Mouse (Mus musculus): ENCODE measurements around the gene E430018J23Rik.
A peak's percentile ranks its signal among the peaks of the same experiment; 100 is the strongest.
"Not testable (repeated sequence)": the region's sequence is repeated elsewhere in the genome, so short reads cannot be mapped to it uniquely, and the experiment has no call there.

The E430018J23Rik gene

DNA sequence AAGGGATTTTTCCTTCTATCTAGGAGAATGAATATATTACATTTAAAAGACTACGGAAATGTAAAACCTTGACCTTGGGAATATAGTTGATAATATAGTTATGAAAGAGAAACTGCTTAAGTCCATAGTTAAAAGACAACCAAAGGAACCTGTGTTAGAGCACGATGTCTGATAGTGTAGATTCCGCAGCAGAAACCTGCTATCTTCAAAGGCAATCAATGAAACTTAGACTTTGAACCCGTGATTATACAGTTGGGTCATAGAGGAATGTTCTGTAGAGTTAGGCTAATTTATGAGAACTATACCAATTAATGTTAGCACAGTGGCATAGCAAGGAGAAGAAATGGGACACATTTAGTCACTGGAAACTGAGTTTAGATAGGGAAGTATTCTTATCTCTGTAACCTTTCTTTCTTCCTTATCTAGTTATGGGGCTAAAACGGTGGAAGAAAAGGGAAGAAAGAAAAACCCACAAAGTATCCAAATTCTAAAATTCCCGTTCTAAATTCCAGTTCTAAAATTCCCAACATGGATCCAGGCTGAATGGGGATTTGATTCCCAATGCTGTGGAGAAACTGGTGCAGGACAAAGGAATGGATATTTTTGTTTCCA is 15.0 kb downstream of the E430018J23Rik start:
- no peak for DNase-seq

DNA sequence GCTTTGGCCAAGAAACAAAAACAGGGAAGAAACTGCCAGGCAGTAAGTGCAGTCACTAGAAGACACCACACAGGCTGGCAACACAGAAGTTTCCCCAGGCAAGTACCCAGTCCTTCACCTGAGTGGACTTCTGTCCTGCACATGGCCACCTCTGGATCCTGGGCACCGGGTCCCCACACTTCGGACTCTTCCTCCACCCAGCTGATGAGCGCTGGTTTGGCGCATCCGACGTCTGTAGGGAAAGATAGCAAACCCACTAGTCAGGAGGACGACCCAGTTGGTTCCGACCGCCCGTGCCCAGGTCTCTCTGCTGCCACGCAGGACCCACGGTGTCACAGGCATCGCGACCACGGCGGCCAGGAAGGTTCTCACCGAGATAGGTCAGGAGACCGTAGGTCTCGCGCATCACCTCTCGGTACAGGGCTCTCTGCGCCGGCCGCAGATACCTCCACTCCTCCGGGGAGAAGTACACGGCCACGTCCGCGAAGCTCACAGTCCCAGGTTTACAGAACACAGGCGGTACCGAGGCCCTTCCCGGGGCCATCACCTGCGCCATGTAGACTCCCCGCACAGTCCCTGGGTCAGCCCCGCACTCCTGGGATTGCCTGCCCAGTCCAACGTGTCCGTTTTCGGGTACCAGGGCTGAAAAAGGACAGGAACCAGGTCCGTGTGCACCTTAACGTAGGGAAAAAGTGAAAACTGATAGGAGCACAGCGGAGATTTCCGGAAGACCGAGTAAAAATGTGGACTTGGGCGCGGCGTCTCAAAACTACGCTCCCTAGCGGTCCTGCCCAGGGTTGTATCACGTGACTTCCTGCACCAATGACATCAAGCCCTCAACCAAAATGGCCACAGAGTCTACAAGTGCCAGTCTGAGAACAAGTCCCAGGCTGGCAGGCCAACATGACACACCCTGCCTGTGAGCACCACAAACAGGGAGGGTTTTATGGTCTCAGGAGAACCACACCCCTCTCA is 17.9 kb downstream of the E430018J23Rik start, which contains the start of gene Zfp747:
Gene Zfp747 (minus strand): TSS at position 780 of the 975 bp plus-strand sequence.
- DNase-seq = peak; percentile 91

- DNase-seq = peak; percentile 27 to 31
These were observed 21.6 kb downstream of the E430018J23Rik start for GRCm38 (mm10) chr7:127371870-127372269.

DNA sequence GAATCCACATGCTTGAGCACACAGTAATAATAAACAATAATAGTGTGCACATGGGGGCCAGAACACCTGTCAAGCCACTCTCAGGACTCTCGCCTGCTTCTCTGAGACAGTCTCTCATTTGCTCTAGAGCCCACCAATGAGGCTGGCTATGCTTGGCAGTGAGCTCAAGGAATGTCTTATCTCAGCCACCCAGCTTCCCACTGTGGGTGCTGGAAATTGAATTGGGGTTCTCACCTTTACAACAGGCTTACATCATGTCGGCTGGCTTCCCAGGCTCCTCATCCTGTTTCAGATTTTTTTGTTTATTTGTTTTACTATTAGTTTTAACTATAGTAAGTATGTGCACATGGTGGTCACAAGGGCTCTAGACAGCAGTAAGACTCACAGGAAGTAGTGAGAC is 22.2 kb downstream of the E430018J23Rik start:
- DNase-seq = no peak

GRCm38 (mm10) chr7:127366249-127366648 is 27.2 kb downstream of the E430018J23Rik start:
- DNase-seq = no peak

DNA sequence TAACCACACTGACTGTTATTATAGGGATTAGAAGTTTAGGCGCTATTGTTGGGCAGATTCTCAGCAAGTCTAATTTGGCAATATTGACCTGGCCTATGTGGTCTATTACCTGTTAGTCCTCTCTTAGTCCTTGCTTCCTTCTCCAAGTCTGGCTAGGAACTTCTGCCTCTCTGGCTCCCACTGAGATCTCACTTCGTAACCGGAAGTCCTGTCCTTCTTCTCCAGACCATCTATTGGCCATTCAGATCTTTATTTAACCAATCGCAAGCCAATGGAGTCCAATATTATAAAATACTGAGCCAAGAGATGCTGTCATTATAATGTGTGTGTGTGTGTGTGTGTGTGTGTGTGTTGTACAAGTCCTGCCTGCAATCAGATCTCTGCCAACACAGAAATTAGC is 29.3 kb downstream of the E430018J23Rik start:
- DNase-seq = no peak

GRCm38 (mm10) chr7:127363475-127363921 is 29.9 kb downstream of the E430018J23Rik start:
- DNase-seq = no peak

GRCm38 (mm10) chr7:127362418-127362817 is 31.0 kb downstream of the E430018J23Rik start:
- not testable (repeated sequence) for DNase-seq

DNA sequence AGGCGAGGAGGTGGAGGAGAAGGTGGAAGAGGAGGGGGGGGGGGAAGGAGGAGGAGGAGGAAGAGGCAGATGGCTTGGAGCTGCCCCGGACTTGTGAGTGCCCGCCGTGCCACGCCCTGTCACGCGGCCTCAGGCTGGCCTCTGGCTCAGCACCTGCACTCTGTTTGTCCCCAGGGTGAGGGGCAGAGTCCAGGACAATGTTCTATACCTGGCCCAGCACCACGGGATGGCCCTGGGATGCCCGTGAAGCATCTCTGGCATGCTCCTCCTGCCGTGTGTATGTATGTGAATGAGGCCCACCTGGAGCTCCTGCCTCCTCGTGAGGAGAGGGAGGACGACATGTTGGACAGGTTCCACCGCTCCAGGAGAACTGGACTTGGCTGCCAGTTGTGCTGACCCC is 32.0 kb downstream of the E430018J23Rik start:
- DNase-seq = peak in 1 of 2 experiments; percentile 8

GRCm38 (mm10) chr7:127360265-127360664 is 33.2 kb downstream of the E430018J23Rik start:
- DNase-seq = no peak

DNA sequence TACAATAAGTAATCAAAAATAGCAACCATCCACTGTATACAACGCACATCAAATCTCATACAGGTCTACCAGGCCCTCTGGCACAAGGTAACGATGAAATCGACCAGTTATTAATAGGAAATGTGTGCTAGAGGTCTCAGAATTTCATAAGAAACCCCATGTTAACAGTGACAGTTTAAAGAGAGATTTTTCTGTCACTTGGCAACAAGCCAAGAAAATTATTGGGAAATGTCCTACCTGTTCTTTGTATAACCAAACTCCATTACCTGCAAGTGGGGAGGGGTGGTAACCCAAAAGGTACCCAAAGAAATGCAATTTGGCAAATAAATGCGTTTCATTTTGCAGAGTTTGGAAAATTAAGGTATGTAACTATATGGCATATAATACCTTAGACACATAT is 35.0 kb downstream of the E430018J23Rik start:
- DNase-seq = no peak

DNA sequence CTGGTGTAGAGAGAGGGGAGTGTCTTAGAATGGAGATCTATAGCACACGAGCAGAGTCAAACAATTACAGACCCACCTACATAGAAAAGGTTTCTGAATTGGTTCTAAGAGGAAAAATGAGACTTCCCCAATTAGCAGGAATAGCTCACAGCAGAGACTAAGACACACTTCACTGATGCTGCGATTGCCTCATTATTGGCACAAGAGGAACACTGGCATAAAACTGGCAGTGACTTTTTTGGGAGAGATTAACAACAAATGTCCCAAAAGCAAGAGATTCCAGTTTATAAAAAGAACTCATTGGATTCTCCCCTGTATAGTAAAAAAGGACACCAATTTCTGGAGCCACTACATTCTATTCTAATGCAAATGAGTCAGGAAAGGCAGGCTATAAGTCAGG is 35.6 kb downstream of the E430018J23Rik start:
- no peak for DNase-seq

- DNase-seq = no peak
These were observed 37.6 kb downstream of the E430018J23Rik start for GRCm38 (mm10) chr7:127355796-127356195.

DNA sequence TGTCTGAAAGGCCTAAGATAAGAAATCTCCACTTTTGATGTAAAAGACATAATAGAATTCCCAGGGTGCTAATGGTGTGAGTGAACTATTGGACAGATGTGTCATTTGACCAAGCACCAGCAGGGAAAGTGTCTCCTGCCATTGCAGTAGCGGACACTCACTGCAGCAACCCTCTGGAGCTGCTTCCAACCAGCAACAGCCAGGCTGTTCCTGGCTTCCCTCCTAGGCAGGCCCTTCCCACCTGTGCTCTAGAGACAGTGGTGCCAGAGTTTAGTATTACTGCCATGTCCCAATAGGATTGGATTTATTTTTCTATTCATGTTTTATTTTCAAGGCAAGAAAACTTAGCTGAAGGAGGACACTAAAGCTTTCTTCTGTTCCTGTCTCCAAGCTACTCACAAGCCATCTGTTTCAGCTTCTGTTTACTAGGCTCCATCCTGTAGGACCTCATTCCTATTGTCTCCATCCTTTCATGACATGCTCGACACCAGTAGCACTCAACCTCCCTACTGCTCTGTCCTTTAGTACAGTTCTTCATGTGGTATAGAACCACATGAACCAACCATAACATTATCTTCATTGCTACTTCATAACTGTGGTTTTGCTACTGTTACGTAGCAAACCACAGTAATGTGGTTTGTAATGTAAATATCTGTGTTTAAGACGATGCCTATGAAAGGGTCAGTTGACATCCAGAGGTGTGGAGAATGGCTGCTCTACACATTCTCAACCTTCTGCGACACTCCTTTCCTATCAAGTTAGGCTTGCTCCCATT is 42.0 kb downstream of the E430018J23Rik start:
- no peak for DNase-seq

GRCm38 (mm10) chr7:127346676-127347075 is 46.8 kb downstream of the E430018J23Rik start:
- DNase-seq = no peak

DNA sequence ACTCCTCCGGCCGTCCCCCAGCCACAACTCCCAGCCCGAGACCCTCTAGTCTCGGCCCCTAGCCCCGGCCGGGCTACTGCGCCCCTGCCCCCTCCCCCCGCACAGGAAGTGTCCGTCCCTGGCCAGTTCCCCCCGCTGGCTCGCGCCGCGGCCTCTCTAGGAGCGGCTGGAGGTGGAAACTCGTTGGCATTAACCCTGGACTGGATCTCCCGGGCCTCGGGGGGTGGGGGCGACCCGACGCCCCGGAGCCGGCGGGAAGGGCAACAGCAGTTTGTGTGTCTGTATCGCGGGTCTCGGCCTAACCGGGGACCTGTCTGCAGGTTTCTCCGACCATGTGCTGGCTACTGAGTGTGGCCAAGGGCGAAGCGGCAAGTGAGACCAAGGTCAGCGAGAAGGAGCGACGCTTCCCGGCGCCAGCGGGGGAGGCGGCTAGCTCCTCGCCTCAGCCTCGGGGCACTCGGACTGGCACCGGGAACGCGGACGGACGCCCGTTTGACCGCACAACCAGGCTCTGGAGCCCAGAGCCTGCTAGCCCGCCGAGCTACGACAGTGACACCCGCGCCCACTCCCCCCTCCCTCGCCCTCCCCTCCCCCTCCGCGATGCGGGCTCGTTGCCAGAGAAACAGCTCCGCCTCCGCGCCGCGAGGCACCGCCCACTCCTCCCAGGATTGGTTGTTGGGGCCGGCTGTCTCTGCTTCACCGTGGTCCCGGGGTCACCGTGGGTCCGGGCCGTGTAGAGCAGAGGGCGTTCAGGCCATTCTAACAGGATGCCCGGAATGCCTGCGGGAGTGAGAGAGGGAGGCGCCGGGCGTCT is 47.7 kb downstream of the E430018J23Rik start, which contains the start of gene Zfp768:
Gene Zfp768 (minus strand): TSS at position 78 of the 814 bp plus-strand sequence.
- DNase-seq = peak; percentile 91 to 94

DNA sequence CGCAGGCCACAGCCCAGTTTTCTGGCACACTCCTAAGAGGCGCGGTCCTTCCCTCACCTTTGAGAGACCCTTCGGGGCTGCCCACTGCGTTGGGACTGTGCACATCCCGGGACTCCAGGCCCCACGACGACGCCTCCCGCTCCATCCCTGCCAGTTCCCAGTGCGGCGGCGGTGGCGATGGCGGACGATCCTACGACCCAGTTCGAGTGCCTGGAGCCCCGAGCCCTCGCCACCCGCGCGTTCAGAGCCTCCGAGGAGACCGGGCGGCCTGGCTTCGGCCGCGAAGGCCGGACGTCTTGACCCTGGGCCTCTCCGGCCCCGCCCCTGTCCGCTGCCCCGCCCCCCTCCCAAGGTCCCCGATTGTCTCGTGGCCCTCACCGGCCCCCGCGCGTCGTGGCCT is 48.3 kb downstream of the E430018J23Rik start:
- DNase-seq = peak; percentile 8 to 38

DNA sequence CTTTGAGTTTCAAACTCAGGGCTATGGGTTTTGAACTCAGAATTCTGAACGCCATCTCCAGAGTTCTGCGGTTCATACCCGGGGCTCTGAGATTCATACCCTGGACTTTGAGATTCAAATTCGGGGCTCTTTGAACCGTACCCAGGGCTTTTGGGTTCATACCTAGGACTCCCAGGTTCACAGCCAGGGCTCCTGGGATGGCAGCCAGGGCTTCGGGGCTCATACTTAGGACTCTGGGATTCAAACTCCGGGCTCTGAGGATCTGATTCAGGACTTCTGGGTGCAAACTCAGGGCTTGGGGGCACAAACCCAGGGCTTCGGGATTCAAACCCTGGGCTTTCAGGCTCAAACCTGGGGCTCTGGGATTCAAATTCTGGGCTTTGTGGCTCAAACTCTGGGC is 49.1 kb downstream of the E430018J23Rik start:
- no peak for DNase-seq

- DNase-seq = no peak
These were observed 49.9 kb downstream of the E430018J23Rik start for GRCm38 (mm10) chr7:127343351-127344019.

DNA sequence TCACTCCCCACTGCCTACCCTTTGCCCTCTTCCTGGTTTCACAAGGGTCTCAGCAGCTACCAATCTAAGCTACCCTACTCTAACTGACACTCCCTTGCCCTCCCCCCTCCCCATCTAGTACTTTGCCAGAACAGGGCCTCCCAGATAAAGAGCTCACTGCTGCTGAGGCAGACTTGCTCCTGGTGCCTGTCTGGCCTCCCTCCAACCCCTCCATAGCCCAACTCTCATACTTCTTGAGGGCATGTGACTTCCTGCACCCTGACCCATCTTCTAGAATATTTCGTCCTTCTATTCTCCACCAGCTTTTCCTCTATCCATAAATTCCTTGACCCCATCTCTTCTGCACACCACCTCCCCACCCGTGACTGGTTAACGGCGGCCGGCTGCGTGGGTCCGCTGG is 50.5 kb downstream of the E430018J23Rik start:
- no peak for DNase-seq

DNA sequence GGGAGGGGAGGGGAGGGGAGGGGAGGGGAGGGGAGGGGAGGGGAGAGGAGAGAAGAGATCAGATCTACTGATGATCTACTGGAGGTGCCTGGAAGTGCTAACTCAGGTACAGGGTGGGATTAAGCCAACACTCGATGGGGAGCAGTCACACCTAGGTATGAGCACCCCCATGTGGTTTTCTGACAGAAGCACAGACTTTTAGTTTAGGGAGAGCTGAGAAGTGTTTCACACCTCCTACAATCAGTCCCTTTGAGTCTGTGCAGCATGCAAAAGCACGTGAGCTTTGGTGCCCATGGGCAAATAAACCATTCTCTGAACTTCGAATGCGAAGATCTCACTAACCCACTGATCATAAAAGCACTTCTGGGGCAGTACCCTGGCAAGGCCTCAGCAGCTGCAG is 51.1 kb downstream of the E430018J23Rik start:
- DNase-seq = peak; percentile 19 to 34

Measured in thymus, postnatal 36 days (tissue).